Mouse (Mus musculus) CH12.LX (cell line): ENCODE data around the gene Crtc3. TPM values are rescaled to one million over a fixed set of nuclear protein-coding genes. Genes with fewer than 3 reads are reported as not detected.

ENCODE experiments used
- DNase-seq: peaks from one replicate; pipeline ENCODE4 v3.0.0-alpha.2; 2013; ENCODE audit errors: extremely low read depth
- H3K27ac ChIP-seq: 2 replicates; pipeline ENCODE4 v1.5.1; 2012; ENCODE audit warnings: low read depth, mild to moderate bottlenecking, control low read depth, moderate library complexity; ENCODE audit not compliant: insufficient read depth
- H3K27me3 ChIP-seq: replicated peaks from 2 replicates; pipeline ENCODE3; 2012; ENCODE audit warnings: inconsistent platforms
- H3K36me3 ChIP-seq, 2 experiments: replicated peaks in 1 of 2; 2 replicates each; pipeline versions ENCODE3 to v1.6.1; 2012; ENCODE audit warnings: inconsistent platforms in 1 of 2, low read length in 1 of 2, mild to moderate bottlenecking in 1 of 2, mixed read lengths in 1 of 2, moderate library complexity in 1 of 2; ENCODE audit not compliant: control insufficient read depth in 1 of 2, insufficient read depth in 1 of 2
- H3K4me1 ChIP-seq, 2 experiments: 2 replicates each; pipeline ENCODE4 v1.6.1; 2012; ENCODE audit warnings: inconsistent platforms in 1 of 2, moderate library complexity in 1 of 2; ENCODE audit not compliant: insufficient read depth in 2 of 2, control insufficient read depth in 1 of 2
- H3K4me2 ChIP-seq: 2 replicates; pipeline ENCODE4 v1.6.1; 2012; ENCODE audit warnings: low read depth, mild to moderate bottlenecking, control low read depth; ENCODE audit not compliant: poor library complexity, insufficient read depth, severe bottlenecking
- H3K4me3 ChIP-seq, 3 experiments: fragments of 150-350 bp in 1 of 3; sonication (generic) in 1 of 3; replicated peaks in 1 of 3; 2 replicates each; pipeline versions ENCODE3 to v1.5.1; 2011 to 2012; ENCODE audit warnings: low read depth in 2 of 3, low read length in 2 of 3, mild to moderate bottlenecking in 2 of 3, moderate library complexity in 2 of 3, control low read depth in 1 of 3, improper control_type of control experiment in 1 of 3, inconsistent platforms in 1 of 3, mixed read lengths in 1 of 3; ENCODE audit not compliant: poor library complexity in 1 of 3
- H3K79me2 ChIP-seq: replicated peaks from 2 replicates; pipeline ENCODE4 v1.6.1; 2012; ENCODE audit warnings: mild to moderate bottlenecking, moderate library complexity; ENCODE audit not compliant: control insufficient read depth, poor library complexity, insufficient read depth, severe bottlenecking; ENCODE audit errors: extremely low read depth
- H3K9ac ChIP-seq: 2 replicates; pipeline ENCODE4 v1.6.1; 2012; ENCODE audit warnings: low read depth, mild to moderate bottlenecking, control low read depth, moderate library complexity; ENCODE audit not compliant: insufficient read depth
- H3K9me3 ChIP-seq: replicated peaks from 2 replicates; pipeline ENCODE3; 2012; ENCODE audit warnings: low read length, inconsistent platforms, mixed read lengths
- CHD1 ChIP-seq: IDR thresholded peaks from 2 replicates; pipeline ENCODE4 v1.6.1; 2012; ENCODE audit warnings: low read depth, low read length, improper control_type of control experiment, inconsistent platforms
- CTCF ChIP-seq, 2 experiments: IDR thresholded peaks in 1 of 2; conservative IDR thresholded peaks in 1 of 2; 2 replicates each; pipeline ENCODE4 v1.5.1; 2011 to 2012; ENCODE audit warnings: low read depth in 2 of 2, low read length in 2 of 2, improper control_type of control experiment in 1 of 2, inconsistent platforms in 1 of 2, mild to moderate bottlenecking in 1 of 2, moderate library complexity in 1 of 2
- E2F4 ChIP-seq: IDR thresholded peaks from 2 replicates; pipeline ENCODE4 v1.6.1; 2011; ENCODE audit warnings: low read depth, low read length, improper control_type of control experiment; ENCODE audit not compliant: insufficient replicate concordance
- ELF1 ChIP-seq: IDR thresholded peaks from 2 replicates; pipeline ENCODE4 v1.6.1; 2014; ENCODE audit warnings: low read depth, mild to moderate bottlenecking, inconsistent platforms, low read length, improper control_type of control experiment
- ETS1 ChIP-seq: conservative IDR thresholded peaks from 2 replicates; pipeline ENCODE4 v1.6.1; 2012; ENCODE audit warnings: low read depth, mild to moderate bottlenecking, inconsistent platforms, low read length, improper control_type of control experiment, moderate library complexity
- HCFC1 ChIP-seq: IDR thresholded peaks from 2 replicates; pipeline ENCODE4 v1.6.1; 2012; ENCODE audit warnings: low read depth, mild to moderate bottlenecking, inconsistent platforms, low read length, improper control_type of control experiment
- IRF4 ChIP-seq: IDR thresholded peaks from 2 replicates; pipeline ENCODE4 v1.6.1; 2014; ENCODE audit warnings: low read depth, mild to moderate bottlenecking, inconsistent platforms, low read length, improper control_type of control experiment
- KAT2A ChIP-seq: IDR thresholded peaks from 2 replicates; pipeline ENCODE4 v1.6.1; 2012; ENCODE audit warnings: low read length, improper control_type of control experiment, inconsistent platforms; ENCODE audit not compliant: insufficient replicate concordance
- MAX ChIP-seq: IDR thresholded peaks from 2 replicates; pipeline ENCODE4 v1.6.1; 2011; ENCODE audit warnings: low read length, improper control_type of control experiment
- MEF2A ChIP-seq: IDR thresholded peaks from 2 replicates; pipeline ENCODE4 v1.6.1; 2014; ENCODE audit warnings: low read depth, mild to moderate bottlenecking, inconsistent platforms, low read length, improper control_type of control experiment, borderline replicate concordance
- NELFE ChIP-seq: IDR thresholded peaks from 2 replicates; pipeline ENCODE4 v1.6.1; 2011; ENCODE audit warnings: low read depth, low read length, improper control_type of control experiment
- NRF1 ChIP-seq: IDR thresholded peaks from 2 replicates; pipeline ENCODE4 v1.6.1; 2014; ENCODE audit warnings: low read depth, mild to moderate bottlenecking, inconsistent platforms, low read length, improper control_type of control experiment, moderate library complexity
- PAX5 ChIP-seq: IDR thresholded peaks from 2 replicates; pipeline ENCODE4 v1.6.1; 2012; ENCODE audit warnings: low read length, inconsistent platforms, mixed read lengths
- POLR2A ChIP-seq: IDR thresholded peaks from 2 replicates; pipeline ENCODE4 v1.6.1; 2011; ENCODE audit warnings: low read depth, mild to moderate bottlenecking, improper control_type of control experiment, low read length
- RAD21 ChIP-seq: IDR thresholded peaks from 2 replicates; pipeline ENCODE4 v1.6.1; 2011; ENCODE audit warnings: low read depth, mild to moderate bottlenecking, low read length, improper control_type of control experiment, moderate library complexity
- RCOR1 ChIP-seq: conservative IDR thresholded peaks from 2 replicates; pipeline ENCODE4 v1.6.1; 2012; ENCODE audit warnings: low read depth, mild to moderate bottlenecking, inconsistent platforms, low read length, improper control_type of control experiment
- SMC3 ChIP-seq: IDR thresholded peaks from 2 replicates; pipeline ENCODE4 v1.6.1; 2011; ENCODE audit warnings: low read depth, low read length, improper control_type of control experiment
- UBTF ChIP-seq: IDR thresholded peaks from 2 replicates; pipeline ENCODE4 v1.6.1; 2012; ENCODE audit warnings: low read depth, mild to moderate bottlenecking, inconsistent platforms, low read length, improper control_type of control experiment, moderate library complexity
- USF1 ChIP-seq: IDR thresholded peaks from 2 replicates; pipeline ENCODE4 v1.6.1; 2014; ENCODE audit warnings: low read depth, mild to moderate bottlenecking, inconsistent platforms, low read length, improper control_type of control experiment
- ZC3H11A ChIP-seq: IDR thresholded peaks from 2 replicates; pipeline ENCODE4 v1.6.1; 2012; ENCODE audit warnings: low read depth, mild to moderate bottlenecking, inconsistent platforms, low read length, improper control_type of control experiment
- ZKSCAN1 ChIP-seq: IDR thresholded peaks from 2 replicates; pipeline ENCODE4 v1.6.1; 2012; ENCODE audit warnings: low read depth, inconsistent platforms, low read length, improper control_type of control experiment, borderline replicate concordance
- ZNF384 ChIP-seq: IDR thresholded peaks from 2 replicates; pipeline ENCODE4 v1.6.1; 2012; ENCODE audit warnings: low read depth, low read length, improper control_type of control experiment, inconsistent platforms
- dilution Hi-C: fragments of 300-500 bp; cut with MboI; formaldehyde crosslinking; loops from 2 replicates; pipeline ENCODE4 v1.14.3; 2020; ENCODE audit warnings: low sequenced_read_pairs; ENCODE audit not compliant: extremely low pct_unique_long_range_greater_than_20kb, extremely low pct_ligation_motif_present
- in situ Hi-C: fragments of 300-500 bp; cut with MboI; formaldehyde crosslinking; loops from 3 replicates; pipeline ENCODE4 v1.14.3; 2019; ENCODE audit warnings: low sequenced_read_pairs, low pct_ligation_motif_present, low pct_unique_long_range_greater_than_20kb, mixed read lengths
- polyA plus RNA-seq: library from polyadenylated mRNA; unstranded; fragments of >175 nt; gene quantifications from 2 replicates; pipeline ENCODE4 v1.2.1, GENCODE M21; 2012; ENCODE audit warnings: low read depth; ENCODE audit not compliant: insufficient read length
- total RNA-seq, 2 experiments: library from RNA; depleted of rRNA; stranded (reverse); fragments of 300-350 nt in 1 of 2; fragments of >200 nt in 1 of 2; gene quantifications; 2 replicates each; pipeline ENCODE4 v1.2.3; 2012 to 2014

Crtc3 gene
- total and polyA plus RNA-seq, 3 experiments, result 1.2 to 9.1 (median 4.4) TPM

GRCm38 (mm10) chr7:80558101-80558500, 130.6 kb downstream of the Crtc3 start:
- Histone ChIP-seq H3K4me3 (no peak overlapping the region), H3K27ac (no peak overlapping the region), H3K4me1 (peaks cover 10 to 13% of the 10 kb centered on the region in 2 experiments; a peak in 3 of 4 replicates), H3K79me2 (no peaks in the 10 kb centered on the region), H3K27me3 (no peaks in the 10 kb centered on the region), H3K4me2 (no peak overlapping the region), H3K9me3 (peaks cover 2% of the 10 kb centered on the region), H3K36me3 (no peaks in the 10 kb centered on the region), H3K9ac (no peak overlapping the region)
- in situ Hi-C loops (no loop called here), dilution Hi-C loops (loop anchor here (25.0 kb wide), 1 partner anchor 171 kb away; the partner anchor contains the start of gene Fes)
- DNase-seq, result peak; percentile 29
- peak; percentile 50 for TF ChIP-seq SMC3
- peak in 1 of 2 experiments; percentile 56; a peak in 2 of 4 replicates for TF ChIP-seq CTCF (conservative IDR thresholded peaks at IDR 0.05 in 1 of 2, IDR thresholded peaks at IDR 0.05 in 1 of 2; ENCODE audit: low read depth in 2 of 2, low read length in 2 of 2)
- peak; percentile 35 for TF ChIP-seq RAD21
- no peak for TF ChIP-seq MEF2A

- Histone ChIP-seq H3K9ac (no peak overlapping the region), H3K4me3 (no peak overlapping the region), H3K27me3 (no peaks in the 10 kb centered on the region), H3K79me2 (no peaks in the 10 kb centered on the region), H3K4me1 (peaks cover 10 to 13% of the 10 kb centered on the region in 2 experiments; a peak in 3 of 4 replicates), H3K36me3 (no peaks in the 10 kb centered on the region), H3K9me3 (peaks cover 2% of the 10 kb centered on the region), H3K4me2 (no peak overlapping the region), H3K27ac (no peak overlapping the region)
- TF ChIP-seq ELF1 (no peak), UBTF (no peak), E2F4 (no peak), KAT2A (no peak), NELFE (no peak), USF1 (no peak), MAX (no peak), PAX5 (no peak), IRF4 (no peak), ZNF384 (no peak), RCOR1 (no peak), CHD1 (no peak), MEF2A (no peak), HCFC1 (no peak), ETS1 (no peak), NRF1 (no peak), POLR2A (no peak), ZC3H11A (no peak), ZKSCAN1 (no peak)
- no peak for DNase-seq
- in situ Hi-C loops, result no loop called here
- dilution Hi-C loops, result loop anchor here (25.0 kb wide), 1 partner anchor 170 kb away; the partner anchor contains the start of gene Fes
Observed at GRCm38 (mm10) chr7:80557161-80557560, 131.5 kb downstream of the Crtc3 start.
